Mouse (Mus musculus) ES-E14 (cell line): ENCODE data around the gene Cars.

Source experiments
- CHD2 ChIP-seq: IDR thresholded peaks from 2 replicates; pipeline ENCODE4 v1.6.1; 2014; ENCODE audit warnings: mild to moderate bottlenecking, low read depth, low read length, inconsistent platforms
- HCFC1 ChIP-seq: IDR thresholded peaks from 2 replicates; pipeline ENCODE4 v1.6.1; 2012; ENCODE audit warnings: low read length, inconsistent platforms, borderline replicate concordance; ENCODE audit not compliant: insufficient read depth
- MAFK ChIP-seq: IDR thresholded peaks from 2 replicates; pipeline ENCODE4 v1.6.1; 2014; ENCODE audit warnings: mild to moderate bottlenecking, low read depth, low read length, inconsistent platforms; ENCODE audit not compliant: insufficient read depth
- ZC3H11A ChIP-seq: IDR thresholded peaks from 2 replicates; pipeline ENCODE4 v1.6.1; 2012; ENCODE audit warnings: low read depth, mild to moderate bottlenecking, inconsistent platforms, low read length, borderline replicate concordance
- ZNF384 ChIP-seq: IDR thresholded peaks from 2 replicates; pipeline ENCODE4 v1.6.1; 2012; ENCODE audit warnings: low read depth, low read length, inconsistent platforms

- no peak for TF ChIP-seq ZC3H11A
- TF ChIP-seq ZNF384: no peak
- no peak for TF ChIP-seq CHD2
- no peak for TF ChIP-seq HCFC1
- no peak for TF ChIP-seq MAFK
Measured at GRCm38 (mm10) chr7:143533284-143533683, 66.6 kb downstream of the Cars start.
